Mouse (Mus musculus): ENCODE measurements around the gene Olfr834. TPM values are rescaled to one million over a fixed set of nuclear protein-coding genes. Genes with fewer than 3 reads are reported as not detected.

Olfr834 gene
- not detected in 2 replicates for total RNA-seq (2023)

DNA sequence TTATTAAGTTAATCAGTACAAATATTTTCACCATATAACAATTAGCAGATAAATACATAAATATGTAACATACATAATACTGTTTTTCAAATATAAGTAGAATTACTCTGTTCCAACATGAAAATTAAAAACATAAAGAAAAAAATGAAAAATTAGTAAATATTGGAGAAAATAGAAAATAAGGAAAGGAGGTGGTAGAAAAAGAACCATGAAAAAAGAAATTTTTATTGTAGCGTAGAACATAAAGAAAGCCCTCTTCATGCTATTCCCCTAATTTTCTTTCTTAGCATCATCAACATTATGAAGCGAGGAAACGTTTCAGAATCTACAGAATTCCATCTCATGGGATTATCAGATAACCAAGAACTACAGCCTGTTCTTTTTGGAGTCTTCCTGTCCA lies at the start of gene Olfr834:
Gene Olfr834, plus strand, starts transcription at position 301 of the 400 bp plus-strand sequence.

GRCm38 (mm10) chr9:19032435-19032834 lies 44.6 kb downstream of the Olfr834 start, which contains the start of gene Olfr835:
Gene Olfr835, plus strand, starts transcription at chr9:19032735.

Other genes starting within 250 kb of the Olfr834 start
- gene Olfr24, start 224.0 kb upstream of the Olfr834 start, total RNA-seq (2023) = not detected in 2 replicates
- gene Olfr828, start 168.5 kb upstream of the Olfr834 start, total RNA-seq (2023) = not detected in 2 replicates
- gene Olfr829, start 133.1 kb upstream of the Olfr834 start, total RNA-seq (2023) = not detected in 2 replicates
- not detected in 2 replicates for gene Olfr830, start 113.3 kb upstream of the Olfr834 start, total RNA-seq (2023)
- not detected in 2 replicates for gene Olfr832, start 50.9 kb upstream of the Olfr834 start, total RNA-seq (2023)
- not detected in 2 replicates for gene Olfr835, start 44.7 kb downstream of the Olfr834 start, total RNA-seq (2023)
- not detected in 2 replicates for gene Olfr836, start 132.4 kb downstream of the Olfr834 start, total RNA-seq (2023)
- not detected in 2 replicates for gene Olfr837, start 148.3 kb downstream of the Olfr834 start, total RNA-seq (2023)
- not detected in 2 replicates for gene Olfr839-ps1, start 189.3 kb downstream of the Olfr834 start, total RNA-seq (2023)

All from neutrophil, adult 65 days (primary cell).